Mouse (Mus musculus): Measurements from ENCODE around the gene Pdlim3.

The Pdlim3 gene

GRCm38 (mm10) chr8:45903659-45904058 lies 18.4 kb downstream of the Pdlim3 start:
- no peak for DNase-seq (ENCODE audit: low read depth in 1 of 2, low spot score in 2 of 2)

GRCm38 (mm10) chr8:45905591-45906250 lies 20.5 kb downstream of the Pdlim3 start:
- DNase-seq (ENCODE audit: low read depth in 1 of 2, low spot score in 2 of 2), result no peak

GRCm38 (mm10) chr8:45906251-45906619 lies 21.0 kb downstream of the Pdlim3 start:
- DNase-seq (ENCODE audit: low read depth in 1 of 2, low spot score in 2 of 2), result no peak

- DNase-seq (ENCODE audit: low read depth in 1 of 2, low spot score in 2 of 2), result no peak
Measured at GRCm38 (mm10) chr8:45913707-45914106, 28.4 kb downstream of the Pdlim3 start.

GRCm38 (mm10) chr8:45916496-45916895 lies 31.2 kb downstream of the Pdlim3 start:
- no peak for DNase-seq (ENCODE audit: low read depth in 1 of 2, low spot score in 2 of 2)

GRCm38 (mm10) chr8:45917040-45917679 lies 31.9 kb downstream of the Pdlim3 start:
- DNase-seq (ENCODE audit: low read depth in 1 of 2, low spot score in 2 of 2), result no peak

- DNase-seq (ENCODE audit: low read depth in 1 of 2, low spot score in 2 of 2), result no peak
Measured at GRCm38 (mm10) chr8:45918891-45919290, 33.6 kb downstream of the Pdlim3 start.

GRCm38 (mm10) chr8:45920392-45920791 lies 35.1 kb downstream of the Pdlim3 start:
- DNase-seq (ENCODE audit: low read depth in 1 of 2, low spot score in 2 of 2), result no peak

- no peak for DNase-seq (ENCODE audit: low read depth in 1 of 2, low spot score in 2 of 2)
Measured at GRCm38 (mm10) chr8:45922116-45922515, 36.9 kb downstream of the Pdlim3 start.

GRCm38 (mm10) chr8:45934582-45935014 lies 49.3 kb downstream of the Pdlim3 start, which contains the start of gene Ccdc110:
TSS of gene Ccdc110 (plus strand) at chr8:45934619.
- DNase-seq (ENCODE audit: low read depth in 1 of 2, low spot score in 2 of 2), result peak; percentile 56 to 77

- DNase-seq (ENCODE audit: low read depth in 1 of 2, low spot score in 2 of 2), result no peak
Measured at GRCm38 (mm10) chr8:45936986-45937385, 51.7 kb downstream of the Pdlim3 start.

- DNase-seq (ENCODE audit: low read depth in 1 of 2, low spot score in 2 of 2), result no peak
Measured at GRCm38 (mm10) chr8:45946283-45946682, 61.0 kb downstream of the Pdlim3 start.

GRCm38 (mm10) chr8:45950622-45951021 lies 65.4 kb downstream of the Pdlim3 start:
- no peak for DNase-seq (ENCODE audit: low read depth in 1 of 2, low spot score in 2 of 2)
